Mouse (Mus musculus) lung, postnatal 0 days (tissue): Measurements from ENCODE around the gene Sall1. TPM values are rescaled to one million over a fixed set of nuclear protein-coding genes. Genes with fewer than 3 reads are reported as not detected.
A peak's percentile ranks its signal among the peaks of the same experiment; 100 is the strongest.

Experiments
- ATAC-seq: fragments of 200-750 bp; cut with Nextera tagmentation; 2 replicates; pipeline ENCODE4 v1.8.0; 2017; ENCODE audit warnings: moderate library complexity
- DNase-seq: peaks from one replicate; pipeline ENCODE4 v3.0.0-alpha.2; 2016; ENCODE audit warnings: low spot score
- H3K27ac ChIP-seq: fragments of 300-500 bp; sonication (generic); 2 replicates; pipeline ENCODE4 v1.5.1; 2014; ENCODE audit warnings: antibody characterized with exemption, mild to moderate bottlenecking, low read length, mixed read lengths
- H3K27me3 ChIP-seq: fragments of 300-500 bp; sonication (generic); replicated peaks from 2 replicates; pipeline ENCODE4 v1.6.1; 2014; ENCODE audit warnings: low read length, mixed read lengths; ENCODE audit not compliant: insufficient read depth
- H3K36me3 ChIP-seq: fragments of 300-500 bp; sonication (generic); 2 replicates; pipeline ENCODE4 v1.6.1; 2014; ENCODE audit warnings: low read length, mixed read lengths; ENCODE audit not compliant: insufficient read depth
- H3K4me1 ChIP-seq: fragments of 300-500 bp; sonication (generic); 2 replicates; pipeline ENCODE4 v1.6.1; 2014; ENCODE audit warnings: antibody characterized with exemption, low read depth, low read length, mixed read lengths; ENCODE audit not compliant: insufficient read depth
- H3K4me2 ChIP-seq: fragments of 300-500 bp; sonication (generic); replicated peaks from 2 replicates; pipeline ENCODE4 v1.6.1; 2014; ENCODE audit warnings: low read depth, mild to moderate bottlenecking, low read length, moderate library complexity, mixed read lengths
- H3K4me3 ChIP-seq: fragments of 300-500 bp; sonication (generic); 2 replicates; pipeline ENCODE4 v1.5.1; 2014; ENCODE audit warnings: low read depth, low read length
- H3K9ac ChIP-seq: fragments of 300-500 bp; sonication (generic); replicated peaks from 2 replicates; pipeline ENCODE4 v1.6.1; 2014; ENCODE audit warnings: low read depth, mild to moderate bottlenecking
- H3K9me3 ChIP-seq: fragments of 300-500 bp; sonication (generic); 2 replicates; pipeline ENCODE4 v1.6.1; 2016; ENCODE audit warnings: low read length, mixed read lengths
- CTCF ChIP-seq: IDR thresholded peaks from 2 replicates; pipeline ENCODE4 v1.5.1; 2016; ENCODE audit warnings: antibody characterized with exemption, mild to moderate bottlenecking
- EP300 ChIP-seq: IDR thresholded peaks from 2 replicates; pipeline ENCODE4 v1.6.1; 2016; ENCODE audit warnings: antibody characterized with exemption, mild to moderate bottlenecking, control low read depth
- WGBS: fragments of 180-500 bp; shearing (Covaris S2); extraction: QIAGEN DNeasy Blood & Tissue Kit; methylation state at CpG from one replicate; pipeline ENCODE4 v1.1.7; 2014; 5-methylcytosine and 5-hydroxymethylcytosine counted together
- polyA plus RNA-seq: library from polyadenylated mRNA; unstranded; fragments of >200 nt; fragmentation: Nextera tagmentation; extraction: Ambion mirVana; gene quantifications from 2 replicates; pipeline ENCODE4 v1.2.1, GENCODE M21; 2015

Sall1 gene
- polyA plus RNA-seq, 1 experiment from 2014 or later = 0.02 TPM

- WGBS = 8% methylated on average over 17 of the region's 17 CpGs
- H3K36me3 ChIP-seq = no peaks in the 10 kb centered on the region
- H3K27ac ChIP-seq = no peak overlapping the region
- H3K9me3 ChIP-seq = no peaks in the 10 kb centered on the region
- H3K4me3 ChIP-seq = 0 out of 2 replicates have a peak overlapping the region, but pooled peaks have one; percentile 12
- peaks cover 85% of the 10 kb centered on the region for H3K27me3 ChIP-seq
- no peak for DNase-seq
- peaks cover 19% of the 10 kb centered on the region for H3K4me1 ChIP-seq
- no peak overlapping the region for H3K4me2 ChIP-seq
- H3K9ac ChIP-seq = no peak overlapping the region
- ATAC-seq = no peak
- TF ChIP-seq CTCF (no peak), EP300 (no peak)
Measured at GRCm38 (mm10) chr8:89045726-89046125, 1.8 kb upstream of the Sall1 start.

- WGBS = 3% methylated on average over 29 of the region's 30 CpGs
- ATAC-seq (no peak), DNase-seq (no peak)
- Histone ChIP-seq H3K4me2 (no peak overlapping the region), H3K36me3 (no peaks in the 10 kb centered on the region), H3K27me3 (peaks cover 89% of the 10 kb centered on the region), H3K4me1 (peaks cover 19% of the 10 kb centered on the region), H3K4me3 (no peak overlapping the region), H3K9me3 (no peaks in the 10 kb centered on the region), H3K9ac (no peak overlapping the region), H3K27ac (no peak overlapping the region)
- TF ChIP-seq EP300 = no peak
- no peak for TF ChIP-seq CTCF
Measured at GRCm38 (mm10) chr8:89045218-89045601, 1.2 kb upstream of the Sall1 start.

GRCm38 (mm10) chr8:89044511-89045217 is 702 bp upstream of the Sall1 start:
- ATAC-seq (no peak), DNase-seq (no peak)
- no peak overlapping the region for H3K4me2 ChIP-seq
- H3K27ac ChIP-seq = no peak overlapping the region
- H3K4me3 ChIP-seq = no peak overlapping the region
- peaks cover 86% of the 10 kb centered on the region for H3K27me3 ChIP-seq
- H3K9me3 ChIP-seq = no peaks in the 10 kb centered on the region
- no peak for TF ChIP-seq EP300
- WGBS = 1% methylated on average over 31 of the region's 31 CpGs
- H3K4me1 ChIP-seq = peaks cover 19% of the 10 kb centered on the region
- no peaks in the 10 kb centered on the region for H3K36me3 ChIP-seq
- no peak overlapping the region for H3K9ac ChIP-seq

GRCm38 (mm10) chr8:89043371-89043841 is 556 bp downstream of the Sall1 start:
- no peaks in the 10 kb centered on the region for H3K9me3 ChIP-seq
- no peak for TF ChIP-seq CTCF
- DNase-seq = no peak
- peak overlapping the region; percentile 74 for H3K4me2 ChIP-seq
- 0% methylated on average over 31 of the region's 32 CpGs for WGBS
- no peak overlapping the region for H3K9ac ChIP-seq
- no peak overlapping the region for H3K27ac ChIP-seq
- H3K36me3 ChIP-seq = no peaks in the 10 kb centered on the region
- peak overlapping the region; percentile 42 for H3K4me3 ChIP-seq
- ATAC-seq = peak; percentile 23; the same call in 1 of the 2 replicates
- peaks cover 19% of the 10 kb centered on the region for H3K4me1 ChIP-seq
- peaks cover 86% of the 10 kb centered on the region for H3K27me3 ChIP-seq

- H3K36me3 ChIP-seq = no peaks in the 10 kb centered on the region
- no peak overlapping the region for H3K27ac ChIP-seq
- H3K27me3 ChIP-seq = peaks cover 85% of the 10 kb centered on the region
- DNase-seq = peak; percentile 25
- TF ChIP-seq CTCF = no peak
- no peak for TF ChIP-seq EP300
- H3K9ac ChIP-seq = no peak overlapping the region
- H3K4me1 ChIP-seq = peaks cover 19% of the 10 kb centered on the region
- H3K9me3 ChIP-seq = no peaks in the 10 kb centered on the region
- peak overlapping the region; percentile 42 for H3K4me3 ChIP-seq
- H3K4me2 ChIP-seq = peak overlapping the region; percentile 74
- ATAC-seq = peak; percentile 39
- 2% methylated on average over 40 of the region's 80 CpGs for WGBS
Measured at GRCm38 (mm10) chr8:89042560-89043370, 1.2 kb downstream of the Sall1 start.

- no peak overlapping the region for H3K27ac ChIP-seq
- H3K9ac ChIP-seq = no peak overlapping the region
- H3K4me1 ChIP-seq = peaks cover 19% of the 10 kb centered on the region
- no peaks in the 10 kb centered on the region for H3K9me3 ChIP-seq
- H3K36me3 ChIP-seq = no peaks in the 10 kb centered on the region
- DNase-seq (no peak), ATAC-seq (no peak; the same call in 1 of the 2 replicates)
- peak overlapping the region; percentile 74 for H3K4me2 ChIP-seq
- no peak for TF ChIP-seq CTCF
- TF ChIP-seq EP300 = no peak
- peak overlapping the region; percentile 42 for H3K4me3 ChIP-seq
- under 1% methylated on average over 35 of the region's 35 CpGs for WGBS
- peaks cover 83% of the 10 kb centered on the region for H3K27me3 ChIP-seq
Measured at GRCm38 (mm10) chr8:89042118-89042460, 1.9 kb downstream of the Sall1 start.
